ENCODE assay signal across 24 mouse cellular contexts in the genomic region with DNA sequence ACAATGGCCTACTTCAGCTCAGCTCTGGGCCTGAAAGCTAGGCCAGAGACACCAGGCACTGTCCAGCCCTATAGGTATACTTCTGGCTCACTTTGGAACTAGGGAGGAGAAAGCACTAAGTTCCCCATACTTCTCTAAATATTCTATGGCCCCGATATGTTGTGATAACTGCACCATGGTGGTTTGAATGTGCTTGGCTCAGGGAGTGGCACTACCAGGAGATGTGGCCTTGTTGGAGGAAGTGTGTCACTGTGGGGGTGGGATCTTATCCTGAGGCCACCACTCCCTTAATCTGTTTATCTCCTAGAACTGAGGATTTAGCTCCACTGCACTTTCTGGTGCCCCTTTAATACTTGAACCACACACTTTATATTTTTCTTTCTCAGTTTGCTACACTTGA. TPM values are rescaled to one million over a fixed set of nuclear protein-coding genes. Genes with fewer than 3 reads are reported as not detected.
DNase-seq lines count a peak whose midpoint lies in the region; ATAC-seq and TF ChIP-seq lines count a peak whose summit lies in the region.
"Had no signal": no experiment of that assay in that cellular context is flagged by ENCODE, and none has a peak within 500 bp of the region (broad histone marks: within the 10 kb centered on the region; RNA-seq: fewer than 3 reads in every experiment).

No protein-coding gene starts in this region.

- TF ChIP-seq CTCF in liver, postnatal 0 days (IDR thresholded peaks at IDR 0.05; ENCODE audit: low read depth) = no peak
- TF ChIP-seq CTCF in MEL (IDR thresholded peaks at IDR 0.05 in 2 of 3, conservative IDR thresholded peaks at IDR 0.05 in 1 of 3; ENCODE audit: control insufficient read depth in 1 of 3, insufficient read depth in 1 of 3, low read depth in 2 of 3, low read length in 3 of 3, poor library complexity in 1 of 3, severe bottlenecking in 1 of 3) = no peak

- no peaks in the 10 kb centered on the region for H3K9me3 ChIP-seq in liver, embryonic 12.5 days (replicated peaks)
- H3K9me3 ChIP-seq in liver, postnatal 0 days (ENCODE audit: low read length) = no peaks in the 10 kb centered on the region
- H3K9me3 ChIP-seq in MEL (replicated peaks; ENCODE audit: insufficient read depth, low read length) = no peaks in the 10 kb centered on the region
- H3K9me3 ChIP-seq: embryonic facial prominence, embryonic 10.5 days; embryonic facial prominence, embryonic 12.5 days; forebrain, embryonic 13.5 days; forebrain, embryonic 15.5 days had no signal

- intact Hi-C loops in left cerebral cortex, postnatal 36 days (cut with DNase I) = no loop called here

- WGBS in liver, embryonic 12.5 days (ENCODE audit: insufficient replicate concordance) = 28% methylated on average over 1 of the region's 1 CpGs
- 56% methylated on average over 1 of the region's 1 CpGs for WGBS in liver, postnatal 0 days (ENCODE audit: insufficient replicate concordance)

- no peak for TF ChIP-seq RAD21 in MEL (IDR thresholded peaks at IDR 0.05; ENCODE audit: low read depth, low read length)

- no peak overlapping the region for H3K4me3 ChIP-seq in liver, embryonic 12.5 days
- H3K4me3 ChIP-seq in liver, postnatal 0 days (ENCODE audit: low read depth, low read length) = no peak overlapping the region
- H3K4me3 ChIP-seq in MEL (ENCODE audit: control insufficient read depth in 1 of 2, insufficient read depth in 1 of 2, low read depth in 2 of 2, low read length in 2 of 2) = no peak overlapping the region
- H3K4me3 ChIP-seq: embryonic facial prominence, embryonic 10.5 days; embryonic facial prominence, embryonic 12.5 days; forebrain, embryonic 13.5 days; forebrain, embryonic 15.5 days had no signal

- DNase-seq in liver, postnatal 0 days = no peak
- DNase-seq in MEL (ENCODE audit: low read depth, low spot score) = peak; percentile 88
- peak; percentile 63 for DNase-seq in MEL-GATA-1-ER (ENCODE audit: extremely low read depth, low read depth)
- DNase-seq in left cerebral cortex, postnatal 36 days (ENCODE audit: low spot score in 2 of 2) = no peak
- no peak for DNase-seq in embryo, embryonic 10 days (ENCODE audit: low spot score)
- DNase-seq: adrenal gland, adult 2 months; adrenal gland, postnatal 10 days; adrenal gland, postnatal 25 days; cerebellum, adult 11 months; cerebellum, adult 18-20 months; cerebellum, adult 8-10 months; cerebellum, adult 9-11 months; cerebellum, postnatal 14 days; cerebellum, postnatal 36 days; forebrain, postnatal 0 days had no signal

- H3K4me1 ChIP-seq in liver, embryonic 12.5 days = no peaks in the 10 kb centered on the region; the same call in 1 of the 2 replicates
- no peaks in the 10 kb centered on the region for H3K4me1 ChIP-seq in liver, postnatal 0 days (ENCODE audit: insufficient read depth)
- H3K4me1 ChIP-seq in MEL (ENCODE audit: control insufficient read depth in 1 of 2, insufficient read depth in 2 of 2, low read length in 2 of 2) = peaks cover 9 to 19% of the 10 kb centered on the region in 2 experiments
- H3K4me1 ChIP-seq: embryonic facial prominence, embryonic 10.5 days; embryonic facial prominence, embryonic 12.5 days; forebrain, embryonic 13.5 days; forebrain, embryonic 15.5 days had no signal

- TF ChIP-seq POLR2A in MEL (IDR thresholded peaks at IDR 0.05; ENCODE audit: control insufficient read depth in 1 of 2, insufficient read depth in 1 of 2, low read depth in 1 of 2, low read length in 2 of 2, poor library complexity in 1 of 2) = peak in 1 of 2 experiments; percentile 52; a peak in 1 of 4 replicates

- no peak overlapping the region for H3K27ac ChIP-seq in liver, embryonic 12.5 days
- H3K27ac ChIP-seq in liver, postnatal 0 days (ENCODE audit: low read depth) = no peak overlapping the region
- peak overlapping the region; percentile 92 for H3K27ac ChIP-seq in MEL (ENCODE audit: control insufficient read depth, low read depth, low read length)
- H3K27ac ChIP-seq: embryonic facial prominence, embryonic 10.5 days; embryonic facial prominence, embryonic 12.5 days; forebrain, embryonic 13.5 days; forebrain, embryonic 15.5 days had no signal

- 0 out of 2 replicates have a peak, but pooled peaks have one; percentile 32 for ATAC-seq in liver, embryonic 12.5 days
- ATAC-seq in liver, postnatal 0 days = no peak
- ATAC-seq: forebrain, embryonic 13.5 days; forebrain, embryonic 15.5 days; forebrain, postnatal 0 days had no signal

- no peaks in the 10 kb centered on the region for H3K27me3 ChIP-seq in liver, embryonic 12.5 days (replicated peaks)
- no peaks in the 10 kb centered on the region for H3K27me3 ChIP-seq in liver, postnatal 0 days (ENCODE audit: insufficient read depth, low read length)
- H3K27me3 ChIP-seq in MEL (ENCODE audit: control insufficient read depth in 1 of 2, insufficient read depth in 2 of 2, low read length in 2 of 2) = no peaks in the 10 kb centered on the region
- H3K27me3 ChIP-seq: embryonic facial prominence, embryonic 12.5 days; forebrain, embryonic 13.5 days; forebrain, embryonic 15.5 days had no signal

- H3K36me3 ChIP-seq in liver, embryonic 12.5 days = peaks cover 94% of the 10 kb centered on the region
- H3K36me3 ChIP-seq in liver, postnatal 0 days (replicated peaks; ENCODE audit: insufficient read depth, low read length) = peaks cover 50% of the 10 kb centered on the region
- peaks cover 5 to 20% of the 10 kb centered on the region in 2 experiments for H3K36me3 ChIP-seq in MEL (ENCODE audit: control insufficient read depth in 1 of 2, insufficient read depth in 2 of 2, low read length in 2 of 2)
- H3K36me3 ChIP-seq: embryonic facial prominence, embryonic 12.5 days had no signal

- H3K4me2 ChIP-seq in liver, embryonic 12.5 days = no peak overlapping the region
- H3K4me2 ChIP-seq in liver, postnatal 0 days (ENCODE audit: low read depth, low read length) = no peak overlapping the region
- H3K4me2 ChIP-seq: embryonic facial prominence, embryonic 12.5 days; forebrain, embryonic 13.5 days; forebrain, embryonic 15.5 days had no signal

- H3K9ac ChIP-seq in liver, embryonic 12.5 days = no peak overlapping the region
- no peak overlapping the region for H3K9ac ChIP-seq in liver, postnatal 0 days (replicated peaks)
- peak overlapping the region; percentile 39 for H3K9ac ChIP-seq in MEL (ENCODE audit: control insufficient read depth, low read depth, low read length, poor library complexity, severe bottlenecking)
- H3K9ac ChIP-seq: embryonic facial prominence, embryonic 12.5 days; forebrain, embryonic 13.5 days; forebrain, embryonic 15.5 days; forebrain, postnatal 0 days had no signal

- TF ChIP-seq EP300 in liver, postnatal 0 days (IDR thresholded peaks at IDR 0.05; ENCODE audit: low read depth) = no peak
- peak; percentile 53 to 63 for TF ChIP-seq EP300 in MEL (IDR thresholded peaks at IDR 0.05; ENCODE audit: low read depth in 1 of 2, low read length in 2 of 2)

- H3K79me2 ChIP-seq in MEL (ENCODE audit: control insufficient read depth, insufficient read depth, low read length, poor library complexity) = no peaks in the 10 kb centered on the region

TF ChIP-seq in MEL, 35 proteins besides CTCF, POLR2A, EP300 and RAD21 (continues in another document):
- TF ChIP-seq HCFC1 (IDR thresholded peaks at IDR 0.05; ENCODE audit: low read depth, low read length) = no peak
- peak; percentile 48; the same call in 1 of the 2 replicates for TF ChIP-seq RCOR1 (IDR thresholded peaks at IDR 0.05; ENCODE audit: low read depth, low read length)
- TF ChIP-seq MYC (IDR thresholded peaks at IDR 0.05; ENCODE audit: low read depth, low read length) = no peak
- no peak for TF ChIP-seq MXI1 (IDR thresholded peaks at IDR 0.05; ENCODE audit: low read depth, low read length)
- no peak for TF ChIP-seq POLR2AphosphoS5 (IDR thresholded peaks at IDR 0.05; ENCODE audit: borderline replicate concordance, low read depth, low read length)

RNA-seq across cellular contexts. Expression of a gene that starts 19.1 kb away (rescaled TPM):
- 17.1 and 19.0 TPM in 2 replicates for polyA plus RNA-seq in liver, embryonic 12.5 days (2016; fragmentation: Nextera tagmentation; extraction: Ambion mirVana)
- 5.4 and 9.2 TPM in 2 replicates for polyA plus RNA-seq in liver, postnatal 0 days (2015; fragmentation: Nextera tagmentation; extraction: Ambion mirVana)
- total RNA-seq in MEL (2012; rRNA removed) = 40.3 and 40.6 TPM in 2 replicates
- 10 to 100 TPM in 1 of 2 experiments, not detected in 1; 39.6 TPM for polyA plus RNA-seq in MEL (2012; ENCODE audit: insufficient read depth in 1 of 2, insufficient read length in 2 of 2, low read depth in 1 of 2, low replicate concordance in 2 of 2, missing spikeins in 1 of 2)
- 10 to 100 TPM; 31.7 to 48.3 TPM for total RNA-seq in left cerebral cortex, postnatal 36 days (2021)

RNA-seq across cellular contexts. Expression of a gene that starts 39.7 kb away (rescaled TPM):
- polyA plus RNA-seq in liver, embryonic 12.5 days (2016; fragmentation: Nextera tagmentation; extraction: Ambion mirVana) = 76.3 and 79.3 TPM in 2 replicates
- 54.1 and 61.1 TPM in 2 replicates for polyA plus RNA-seq in liver, postnatal 0 days (2015; fragmentation: Nextera tagmentation; extraction: Ambion mirVana)
- 38.0 and 55.9 TPM in 2 replicates for total RNA-seq in MEL (2012; rRNA removed)
- 10 to 100 TPM in 1 of 2 experiments, not detected in 1; 98.3 TPM for polyA plus RNA-seq in MEL (2012; ENCODE audit: insufficient read depth in 1 of 2, insufficient read length in 2 of 2, low read depth in 1 of 2, low replicate concordance in 2 of 2, missing spikeins in 1 of 2)
- 100 to 1,000 TPM; 158 to 165 TPM for total RNA-seq in left cerebral cortex, postnatal 36 days (2021)

RNA-seq across cellular contexts. Expression of a gene that starts 39.8 kb away (rescaled TPM):
- polyA plus RNA-seq in liver, embryonic 12.5 days (2016; fragmentation: Nextera tagmentation; extraction: Ambion mirVana) = 12.6 and 12.9 TPM in 2 replicates
- polyA plus RNA-seq in liver, postnatal 0 days (2015; fragmentation: Nextera tagmentation; extraction: Ambion mirVana) = 7.0 and 9.7 TPM in 2 replicates
- 8.9 and 9.1 TPM in 2 replicates for total RNA-seq in MEL (2012; rRNA removed)
- polyA plus RNA-seq in MEL (2012; ENCODE audit: insufficient read depth in 1 of 2, insufficient read length in 2 of 2, low read depth in 1 of 2, low replicate concordance in 2 of 2, missing spikeins in 1 of 2) = 10 to 100 TPM in 1 of 2 experiments, not detected in 1; 14.5 TPM
- 10 to 100 TPM; 36.6 to 48.0 TPM for total RNA-seq in left cerebral cortex, postnatal 36 days (2021)

RNA-seq across cellular contexts. Expression of a gene that starts 50.0 kb away (rescaled TPM):
- polyA plus RNA-seq in liver, embryonic 12.5 days (2016; fragmentation: Nextera tagmentation; extraction: Ambion mirVana) = 1.7 TPM in 1 of 2 replicates, not detected in the other
- polyA plus RNA-seq in liver, postnatal 0 days (2015; fragmentation: Nextera tagmentation; extraction: Ambion mirVana) = 1.1 TPM in 1 of 2 replicates, not detected in the other
- 0.77 and 0.85 TPM in 2 replicates for total RNA-seq in MEL (2012; rRNA removed)
- 10 to 100 TPM in 1 of 2 experiments, not detected in 1; 32.7 TPM for polyA plus RNA-seq in MEL (2012; ENCODE audit: insufficient read depth in 1 of 2, insufficient read length in 2 of 2, low read depth in 1 of 2, low replicate concordance in 2 of 2, missing spikeins in 1 of 2)
- total RNA-seq in left cerebral cortex, postnatal 36 days (2021) = not detected
- total RNA-seq: adrenal gland, postnatal 10 days; adrenal gland, postnatal 25 days; adrenal gland, postnatal 4 days; forebrain, postnatal 0 days had no signal
- polyA plus RNA-seq: adrenal gland, adult 2 months; brain, embryonic 14.5 days; cortical plate, adult 2 months; forebrain, embryonic 11.5 days had no signal

RNA-seq across cellular contexts. Expression of a gene that starts 59.6 kb away (rescaled TPM):
- 595 and 610 TPM in 2 replicates for polyA plus RNA-seq in liver, embryonic 12.5 days (2016; fragmentation: Nextera tagmentation; extraction: Ambion mirVana)
- 156 and 160 TPM in 2 replicates for polyA plus RNA-seq in liver, postnatal 0 days (2015; fragmentation: Nextera tagmentation; extraction: Ambion mirVana)
- 420 and 440 TPM in 2 replicates for total RNA-seq in MEL (2012; rRNA removed)
- polyA plus RNA-seq in MEL (2012; ENCODE audit: insufficient read depth in 1 of 2, insufficient read length in 2 of 2, low read depth in 1 of 2, low replicate concordance in 2 of 2, missing spikeins in 1 of 2) = 100 to 1,000 TPM; 162 to 681 TPM
- total RNA-seq in left cerebral cortex, postnatal 36 days (2021) = 10 to 100 TPM; 85.8 to 89.3 TPM

Comparison
In these comparisons a context has a peak if more than half of its experiments do, and no peak if none do; other contexts are left out.
1. DNase-seq: peak in MEL (single experiment) and MEL-GATA-1-ER (single experiment); none in liver, postnatal 0 days (single experiment), left cerebral cortex, postnatal 36 days (0 of 2) and embryo, embryonic 10 days (single experiment).